Mouse (Mus musculus): ENCODE data around the gene Olfr294.

The Olfr294 gene

GRCm38 (mm10) chr7:86616543-86616942 lies at the start of gene Olfr294:
Olfr294 (minus strand) TSS chr7:86616643.
- DNase-seq, result no peak

GRCm38 (mm10) chr7:86648761-86649160 lies 32.3 kb upstream of the Olfr294 start, which contains the start of gene Olfr293:
Olfr293 (plus strand) TSS chr7:86649061.
- DNase-seq, result no peak

- DNase-seq, result no peak
Measured at GRCm38 (mm10) chr7:86583562-86583961, 32.9 kb downstream of the Olfr294 start, which contains the start of gene Olfr295. Olfr295 (plus strand) TSS chr7:86583862.

All from right cerebral cortex, postnatal 4 days (tissue).